Mouse (Mus musculus): ENCODE measurements around the gene Txndc15.

Gene Txndc15

DNA sequence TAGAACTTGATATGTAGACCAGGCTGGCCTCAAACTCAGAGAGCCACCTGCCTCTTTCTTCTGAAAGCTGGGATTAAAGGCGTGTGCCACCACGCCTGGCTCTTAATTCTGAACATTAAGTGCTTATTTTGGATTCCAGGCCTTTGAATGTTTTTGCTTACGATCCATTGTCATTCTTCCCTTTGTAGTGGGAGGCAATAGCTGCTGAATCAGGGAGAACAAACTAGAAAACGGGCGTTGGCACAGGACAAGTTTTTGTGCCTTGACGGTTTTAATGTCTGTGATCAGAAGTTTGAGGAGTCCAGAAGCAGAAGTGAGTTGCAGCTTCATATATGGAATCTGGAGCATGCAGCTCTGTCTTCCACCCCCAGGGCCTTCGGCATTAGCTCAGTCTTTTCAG is 16.3 kb downstream of the Txndc15 start:
- DNase-seq (ENCODE audit: low read depth) = no peak

DNA sequence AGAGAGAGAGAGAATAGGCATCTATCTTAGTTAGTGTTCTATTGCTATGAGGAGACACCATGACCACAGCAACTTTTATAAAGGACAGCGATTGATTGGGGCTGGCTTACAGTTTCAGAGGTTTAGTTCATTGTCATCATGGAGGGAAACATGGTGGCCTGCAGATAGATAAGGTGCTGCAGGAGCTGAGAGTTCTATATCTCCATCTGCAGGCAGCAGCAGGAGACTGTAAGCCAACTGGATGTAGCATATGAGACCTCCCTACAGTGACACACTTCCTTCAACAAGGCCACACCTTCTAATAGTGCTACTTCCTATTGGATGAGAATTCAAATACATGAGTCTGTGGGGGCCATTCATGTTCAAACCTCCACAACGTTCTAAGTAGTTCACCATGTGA is 17.7 kb downstream of the Txndc15 start:
- no peak for DNase-seq (ENCODE audit: low read depth)

DNA sequence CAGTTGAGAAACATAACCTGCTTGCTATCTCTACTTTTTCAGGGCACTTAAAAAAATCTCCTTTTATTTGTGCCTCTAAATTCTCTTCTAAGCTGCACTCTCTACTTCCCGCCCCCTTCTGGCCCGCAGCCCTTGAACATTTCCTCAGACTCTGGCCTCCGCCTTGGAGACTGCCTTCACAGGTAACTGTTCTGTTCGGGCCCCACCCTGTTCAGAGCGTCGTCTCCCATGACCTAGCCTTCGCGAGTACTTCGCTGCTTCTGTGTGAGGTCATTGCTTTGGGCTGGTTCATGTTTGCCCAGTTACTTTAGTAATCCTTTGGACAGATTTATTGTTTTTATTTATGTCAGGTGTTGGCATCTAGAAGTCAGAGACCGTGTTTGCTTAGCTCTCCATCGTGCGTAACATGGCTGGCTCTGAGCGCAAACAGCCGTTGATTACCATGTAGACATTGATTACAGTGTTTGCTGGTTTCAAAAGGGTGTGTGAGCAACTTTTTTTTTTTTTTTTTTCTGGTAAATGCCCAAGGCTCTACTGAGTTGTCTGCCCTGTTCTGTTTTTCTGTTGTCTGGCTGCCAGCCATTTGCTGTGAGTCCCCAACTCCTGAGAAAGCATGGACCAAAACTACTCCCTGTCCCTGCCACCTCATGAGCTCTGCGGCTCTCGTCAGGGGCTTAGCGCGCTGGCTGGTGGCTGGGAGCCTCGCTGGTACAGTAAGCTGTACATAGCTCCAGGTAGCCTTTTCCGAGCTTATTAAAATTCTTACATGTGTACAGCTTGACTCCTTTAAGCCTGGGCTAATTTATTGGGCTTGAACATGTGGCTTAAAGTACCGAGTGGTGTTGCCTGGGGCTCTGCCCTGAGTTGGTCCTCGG is 19.4 kb downstream of the Txndc15 start:
- no peak for DNase-seq (ENCODE audit: low read depth)

GRCm38 (mm10) chr13:55737885-55738284 is 23.4 kb downstream of the Txndc15 start:
- no peak for DNase-seq (ENCODE audit: low read depth)

- no peak for DNase-seq (ENCODE audit: low read depth)
These were observed 27.9 kb downstream of the Txndc15 start for GRCm38 (mm10) chr13:55742306-55742705.

- DNase-seq (ENCODE audit: low read depth) = no peak
These were observed 39.9 kb downstream of the Txndc15 start for GRCm38 (mm10) chr13:55754380-55754779.

DNA sequence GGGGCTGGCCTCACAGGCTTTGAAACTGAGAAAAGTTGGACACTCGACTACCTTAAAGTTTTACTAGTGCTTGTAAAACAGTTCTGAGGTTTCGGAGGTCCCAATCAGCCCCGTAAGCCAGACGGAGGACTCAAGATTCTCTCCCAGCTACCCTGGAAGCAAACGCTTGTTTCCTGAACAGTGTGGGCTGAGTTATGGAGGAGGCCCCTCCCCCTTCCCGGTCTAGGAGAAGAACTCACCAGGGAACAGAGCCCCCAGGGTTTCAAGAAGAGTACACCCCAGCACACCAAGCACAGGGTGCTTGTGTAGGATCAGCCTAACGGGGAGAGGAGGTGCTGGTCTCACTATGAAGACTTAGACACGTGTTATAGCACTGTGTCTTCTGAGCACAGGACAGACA is 42.3 kb downstream of the Txndc15 start:
- no peak for DNase-seq (ENCODE audit: low read depth)

DNA sequence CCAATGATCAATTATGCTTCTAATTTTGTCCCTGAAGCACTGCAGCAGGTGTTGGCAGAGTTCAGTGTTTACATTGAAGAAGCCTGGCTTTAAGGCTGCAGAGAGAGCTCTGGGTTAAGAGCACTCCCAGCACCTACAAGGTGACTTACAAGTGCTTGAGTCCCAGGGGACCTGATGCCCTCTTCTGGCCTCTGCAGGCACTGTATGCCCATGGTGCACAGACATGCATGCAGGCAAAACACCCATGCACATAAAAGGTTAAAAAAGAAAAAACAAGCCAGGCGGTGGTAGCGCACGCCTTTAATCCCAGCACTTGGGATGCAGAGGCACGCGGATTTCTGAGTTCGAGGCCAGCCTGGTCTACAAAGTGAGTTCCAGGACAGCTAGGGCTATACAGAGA is 43.2 kb downstream of the Txndc15 start:
- no peak for DNase-seq (ENCODE audit: low read depth)

DNA sequence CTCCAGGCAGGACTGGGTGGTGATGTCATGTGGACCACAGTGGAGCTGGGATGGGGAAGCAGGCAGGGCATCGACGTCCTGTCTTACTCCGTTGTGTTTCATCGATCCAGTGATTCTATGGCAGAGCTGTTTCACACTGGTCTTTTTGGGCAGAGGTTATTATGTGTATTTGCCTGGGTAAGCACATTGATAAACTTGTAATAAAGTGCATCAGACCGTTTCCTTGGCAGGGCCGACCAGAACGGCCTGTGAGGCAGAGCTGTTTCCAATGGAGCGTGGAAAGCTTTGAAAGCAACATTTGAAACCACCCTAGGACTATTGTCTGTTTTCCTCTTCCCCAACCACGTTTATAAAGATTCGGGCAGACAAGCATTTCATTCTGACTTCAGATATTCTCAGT is 46.1 kb downstream of the Txndc15 start:
- no peak for DNase-seq (ENCODE audit: low read depth)

GRCm38 (mm10) chr13:55761486-55761885 is 47.0 kb downstream of the Txndc15 start:
- no peak for DNase-seq (ENCODE audit: low read depth)

DNA sequence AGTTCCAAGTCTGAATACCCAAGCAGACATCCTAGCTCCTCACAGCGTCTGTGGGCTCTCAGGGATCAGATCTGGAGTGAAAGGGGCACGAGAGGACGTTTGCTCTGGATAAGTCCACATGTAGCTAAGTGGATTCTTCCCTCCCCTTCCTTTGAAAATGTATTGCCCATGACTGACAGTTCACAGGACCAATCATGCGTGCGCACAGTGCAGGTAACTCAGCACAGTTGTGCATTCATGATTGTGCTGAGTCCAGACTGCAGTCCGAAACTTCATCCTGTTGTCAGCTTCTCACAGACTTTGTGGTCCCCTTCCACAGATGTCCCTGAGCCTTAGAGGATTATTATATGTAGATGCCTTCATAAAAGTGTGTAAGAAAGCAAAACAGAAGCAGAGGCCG is 59.9 kb downstream of the Txndc15 start:
- no peak for DNase-seq (ENCODE audit: low read depth)

DNA sequence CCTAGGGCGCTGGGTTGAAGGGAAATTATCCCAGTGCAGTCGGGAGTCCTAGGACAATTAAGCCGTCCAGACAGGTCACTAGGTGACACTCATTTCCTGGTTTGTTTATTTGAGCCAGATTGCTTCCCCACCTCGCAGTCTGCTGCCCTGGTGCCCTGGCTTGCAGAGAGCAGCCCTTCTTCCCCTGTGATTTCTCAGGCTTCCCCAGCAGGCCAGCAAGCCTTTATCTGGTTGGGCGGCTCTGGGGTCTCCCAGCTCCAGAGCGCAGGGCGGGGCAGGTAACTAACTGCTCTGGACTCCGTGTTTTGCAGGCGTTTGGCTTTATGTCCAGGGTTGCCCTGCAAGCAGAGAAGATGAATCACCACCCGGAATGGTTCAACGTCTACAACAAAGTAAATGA is 60.6 kb downstream of the Txndc15 start:
- no peak for DNase-seq (ENCODE audit: low read depth)
